Mouse (Mus musculus): ENCODE measurements around the gene Csf2rb. TPM values are rescaled to one million over a fixed set of nuclear protein-coding genes. Genes with fewer than 3 reads are reported as not detected.
"Not testable (repeated sequence)": the region's sequence is repeated elsewhere in the genome, so short reads cannot be mapped to it uniquely, and the experiment has no call there.

The Csf2rb gene
- polyA plus RNA-seq (2012), result 0.27 and 0.30 TPM in 2 replicates

GRCm38 (mm10) chr15:78325671-78326339 lies at the start of gene Csf2rb:
TSS of gene Csf2rb (plus strand) at chr15:78325752.
- Histone ChIP-seq H3K9me3 (ENCODE audit: control insufficient read depth, low read length) (no peaks in the 10 kb centered on the region), H3K27me3 (ENCODE audit: control insufficient read depth) (peaks cover 4% of the 10 kb centered on the region), H3K36me3 (ENCODE audit: control insufficient read depth) (no peaks in the 10 kb centered on the region), H3K4me3 (replicated peaks) (no peak within 1 kb of the TSS), H3K4me1 (ENCODE audit: control insufficient read depth) (peaks cover 2% of the 10 kb centered on the region)
- TF ChIP-seq GATA1 (IDR thresholded peaks at IDR 0.05; ENCODE audit: low read length), result no peak
- no peak for TF ChIP-seq TAL1 (IDR thresholded peaks at IDR 0.05; ENCODE audit: low read length)

- Histone ChIP-seq H3K4me1 (ENCODE audit: control insufficient read depth) (peaks cover 3% of the 10 kb centered on the region), H3K27me3 (ENCODE audit: control insufficient read depth) (peaks cover 5% of the 10 kb centered on the region), H3K4me3 (replicated peaks) (no peak overlapping the region), H3K9me3 (ENCODE audit: control insufficient read depth, low read length) (no peaks in the 10 kb centered on the region), H3K36me3 (ENCODE audit: control insufficient read depth) (no peaks in the 10 kb centered on the region)
- TF ChIP-seq GATA1 (IDR thresholded peaks at IDR 0.05; ENCODE audit: low read length) (no peak), TAL1 (IDR thresholded peaks at IDR 0.05; ENCODE audit: low read length) (no peak)
Observed at GRCm38 (mm10) chr15:78278308-78278707, 47.2 kb upstream of the Csf2rb start.

- no peaks in the 10 kb centered on the region for H3K36me3 ChIP-seq (ENCODE audit: control insufficient read depth)
- H3K4me1 ChIP-seq (ENCODE audit: control insufficient read depth), result no peaks in the 10 kb centered on the region
- 0 out of 2 replicates have a peak, but pooled peaks cover 2% of the 10 kb centered on the region for H3K27me3 ChIP-seq (ENCODE audit: control insufficient read depth)
Observed at GRCm38 (mm10) chr15:78287941-78288340, 37.6 kb upstream of the Csf2rb start.

GRCm38 (mm10) chr15:78289775-78290174 lies 35.8 kb upstream of the Csf2rb start:
- not testable (repeated sequence) for H3K4me1 ChIP-seq (ENCODE audit: control insufficient read depth); H3K9me3 ChIP-seq (ENCODE audit: control insufficient read depth, low read length); H3K36me3 ChIP-seq (ENCODE audit: control insufficient read depth); H3K27me3 ChIP-seq (ENCODE audit: control insufficient read depth); H3K4me3 ChIP-seq (replicated peaks)

More at GRCm38 (mm10) chr15:78287941-78288340, 37.6 kb upstream of the Csf2rb start:
- TF ChIP-seq GATA1 (IDR thresholded peaks at IDR 0.05; ENCODE audit: low read length), result no peak
- TF ChIP-seq TAL1 (IDR thresholded peaks at IDR 0.05; ENCODE audit: low read length), result no peak
- H3K9me3 ChIP-seq (ENCODE audit: control insufficient read depth, low read length), result no peaks in the 10 kb centered on the region
- H3K4me3 ChIP-seq (replicated peaks), result no peak overlapping the region

GRCm38 (mm10) chr15:78293228-78293627 lies 32.3 kb upstream of the Csf2rb start:
- H3K27me3 ChIP-seq (ENCODE audit: control insufficient read depth); H3K9me3 ChIP-seq (ENCODE audit: control insufficient read depth, low read length); H3K36me3 ChIP-seq (ENCODE audit: control insufficient read depth); H3K4me1 ChIP-seq (ENCODE audit: control insufficient read depth); H3K4me3 ChIP-seq (replicated peaks): not testable (repeated sequence)

GRCm38 (mm10) chr15:78293716-78294115 lies 31.8 kb upstream of the Csf2rb start:
- TF ChIP-seq GATA1 (IDR thresholded peaks at IDR 0.05; ENCODE audit: low read length) (no peak), TAL1 (IDR thresholded peaks at IDR 0.05; ENCODE audit: low read length) (no peak)
- H3K27me3 ChIP-seq (ENCODE audit: control insufficient read depth), result 0 out of 2 replicates have a peak, but pooled peaks cover 2% of the 10 kb centered on the region

GRCm38 (mm10) chr15:78298558-78298957 lies 27.0 kb upstream of the Csf2rb start:
- Histone ChIP-seq H3K9me3 (ENCODE audit: control insufficient read depth, low read length) (no peaks in the 10 kb centered on the region), H3K4me1 (ENCODE audit: control insufficient read depth) (no peaks in the 10 kb centered on the region), H3K4me3 (replicated peaks) (no peak overlapping the region), H3K27me3 (ENCODE audit: control insufficient read depth) (no peaks in the 10 kb centered on the region), H3K36me3 (ENCODE audit: control insufficient read depth) (no peaks in the 10 kb centered on the region)
- TF ChIP-seq GATA1 (IDR thresholded peaks at IDR 0.05; ENCODE audit: low read length) (no peak), TAL1 (IDR thresholded peaks at IDR 0.05; ENCODE audit: low read length) (no peak)

More at GRCm38 (mm10) chr15:78293716-78294115, 31.8 kb upstream of the Csf2rb start:
- Histone ChIP-seq H3K4me1 (ENCODE audit: control insufficient read depth) (no peaks in the 10 kb centered on the region), H3K36me3 (ENCODE audit: control insufficient read depth) (no peaks in the 10 kb centered on the region), H3K9me3 (ENCODE audit: control insufficient read depth, low read length) (no peaks in the 10 kb centered on the region), H3K4me3 (replicated peaks) (no peak overlapping the region)

- Histone ChIP-seq H3K9me3 (ENCODE audit: control insufficient read depth, low read length) (no peaks in the 10 kb centered on the region), H3K4me1 (ENCODE audit: control insufficient read depth) (no peaks in the 10 kb centered on the region), H3K27me3 (ENCODE audit: control insufficient read depth) (no peaks in the 10 kb centered on the region; the same call in 1 of the 2 replicates), H3K4me3 (replicated peaks) (no peak overlapping the region), H3K36me3 (ENCODE audit: control insufficient read depth) (no peaks in the 10 kb centered on the region)
- no peak for TF ChIP-seq TAL1 (IDR thresholded peaks at IDR 0.05; ENCODE audit: low read length)
- no peak for TF ChIP-seq GATA1 (IDR thresholded peaks at IDR 0.05; ENCODE audit: low read length)
Observed at GRCm38 (mm10) chr15:78299641-78300040, 25.9 kb upstream of the Csf2rb start.

GRCm38 (mm10) chr15:78300773-78301172 lies 24.8 kb upstream of the Csf2rb start:
- TF ChIP-seq TAL1 (IDR thresholded peaks at IDR 0.05; ENCODE audit: low read length) (no peak), GATA1 (IDR thresholded peaks at IDR 0.05; ENCODE audit: low read length) (no peak)
- no peaks in the 10 kb centered on the region for H3K4me1 ChIP-seq (ENCODE audit: control insufficient read depth)
- no peaks in the 10 kb centered on the region for H3K36me3 ChIP-seq (ENCODE audit: control insufficient read depth)
- no peak overlapping the region for H3K4me3 ChIP-seq (replicated peaks)
- no peaks in the 10 kb centered on the region for H3K9me3 ChIP-seq (ENCODE audit: control insufficient read depth, low read length)
- H3K27me3 ChIP-seq (ENCODE audit: control insufficient read depth), result peaks cover 7% of the 10 kb centered on the region

GRCm38 (mm10) chr15:78302718-78303117 lies 22.8 kb upstream of the Csf2rb start:
- TF ChIP-seq TAL1 (IDR thresholded peaks at IDR 0.05; ENCODE audit: low read length), result no peak
- TF ChIP-seq GATA1 (IDR thresholded peaks at IDR 0.05; ENCODE audit: low read length), result no peak
- H3K36me3 ChIP-seq (ENCODE audit: control insufficient read depth), result no peaks in the 10 kb centered on the region
- H3K27me3 ChIP-seq (ENCODE audit: control insufficient read depth), result peaks cover 10% of the 10 kb centered on the region
- H3K4me3 ChIP-seq (replicated peaks), result no peak overlapping the region
- H3K9me3 ChIP-seq (ENCODE audit: control insufficient read depth, low read length), result no peaks in the 10 kb centered on the region
- no peaks in the 10 kb centered on the region for H3K4me1 ChIP-seq (ENCODE audit: control insufficient read depth)
